Mouse (Mus musculus) thymus, adult 2 months (tissue): ENCODE results near the gene Trat1.

Experiments
- CTCF ChIP-seq: fragments of 200-500 bp; IDR thresholded peaks from 2 replicates; pipeline ENCODE4 v1.5.1; 2012; ENCODE audit warnings: mild to moderate bottlenecking, control low read depth, low read length, moderate library complexity, borderline replicate concordance; ENCODE audit not compliant: control insufficient read depth, poor library complexity, insufficient read depth; ENCODE audit errors: extremely low read depth
- POLR2A ChIP-seq: fragments of 200-500 bp; IDR thresholded peaks from 2 replicates; pipeline ENCODE4 v1.6.1; 2012; ENCODE audit warnings: mild to moderate bottlenecking, low read length, control low read depth, moderate library complexity; ENCODE audit not compliant: control insufficient read depth, poor library complexity, insufficient read depth; ENCODE audit errors: extremely low read depth

- no peak for TF ChIP-seq CTCF
- no peak for TF ChIP-seq POLR2A
Measured at GRCm38 (mm10) chr16:48769183-48769582, 2.6 kb downstream of the Trat1 start.
